Mouse (Mus musculus): ENCODE measurements around the gene Cfap97d1. TPM values are rescaled to one million over a fixed set of nuclear protein-coding genes. Genes with fewer than 3 reads are reported as not detected.

Gene Cfap97d1
- total and polyA plus RNA-seq, 3 experiments, result not detected

GRCm38 (mm10) chr11:102029966-102030365, 45.9 kb downstream of the Cfap97d1 start:
- H3K27ac ChIP-seq (ENCODE audit: control insufficient read depth, low read depth, low read length), result no peak overlapping the region
- peaks cover 0 to 14% of the 10 kb centered on the region in 2 experiments; a peak in 2 of 4 replicates for H3K36me3 ChIP-seq (ENCODE audit: control insufficient read depth in 1 of 2, insufficient read depth in 2 of 2, low read length in 2 of 2)
- TF ChIP-seq MEF2A (IDR thresholded peaks at IDR 0.05; ENCODE audit: extremely low read depth, insufficient replicate concordance, low read depth, low read length, poor library complexity, severe bottlenecking), result no peak
- H3K79me2 ChIP-seq (ENCODE audit: control insufficient read depth, insufficient read depth, low read length, poor library complexity), result no peaks in the 10 kb centered on the region
- H3K27me3 ChIP-seq (ENCODE audit: control insufficient read depth in 1 of 2, insufficient read depth in 2 of 2, low read length in 2 of 2), result 0 out of 4 replicates have a peak, but pooled peaks cover 0 to under 1% of the 10 kb centered on the region in 2 experiments
- no peaks in the 10 kb centered on the region for H3K9me3 ChIP-seq (replicated peaks; ENCODE audit: insufficient read depth, low read length)
- no peak for DNase-seq (ENCODE audit: low read depth, low spot score)
- H3K4me1 ChIP-seq (ENCODE audit: control insufficient read depth in 1 of 2, insufficient read depth in 2 of 2, low read length in 2 of 2), result peaks cover 2 to 22% of the 10 kb centered on the region in 2 experiments; a peak in 3 of 4 replicates
- H3K9ac ChIP-seq (ENCODE audit: control insufficient read depth, low read depth, low read length, poor library complexity, severe bottlenecking), result no peak overlapping the region
- H3K4me3 ChIP-seq (ENCODE audit: control insufficient read depth in 1 of 2, insufficient read depth in 1 of 2, low read depth in 2 of 2, low read length in 2 of 2), result no peak overlapping the region

- Histone ChIP-seq H3K4me1 (ENCODE audit: control insufficient read depth in 1 of 2, insufficient read depth in 2 of 2, low read length in 2 of 2) (peaks cover 2 to 19% of the 10 kb centered on the region in 2 experiments; a peak in 3 of 4 replicates), H3K27me3 (ENCODE audit: control insufficient read depth in 1 of 2, insufficient read depth in 2 of 2, low read length in 2 of 2) (peaks cover 2 to 6% of the 10 kb centered on the region in 2 experiments), H3K9ac (ENCODE audit: control insufficient read depth, low read depth, low read length, poor library complexity, severe bottlenecking) (no peak overlapping the region), H3K79me2 (ENCODE audit: control insufficient read depth, insufficient read depth, low read length, poor library complexity) (no peaks in the 10 kb centered on the region), H3K36me3 (ENCODE audit: control insufficient read depth in 1 of 2, insufficient read depth in 2 of 2, low read length in 2 of 2) (peaks cover 0 to 14% of the 10 kb centered on the region in 2 experiments; a peak in 2 of 4 replicates), H3K9me3 (replicated peaks; ENCODE audit: insufficient read depth, low read length) (no peaks in the 10 kb centered on the region), H3K27ac (ENCODE audit: control insufficient read depth, low read depth, low read length) (no peak overlapping the region), H3K4me3 (ENCODE audit: control insufficient read depth in 1 of 2, insufficient read depth in 1 of 2, low read depth in 2 of 2, low read length in 2 of 2) (no peak overlapping the region)
- no peak for TF ChIP-seq ZC3H11A (IDR thresholded peaks at IDR 0.05; ENCODE audit: low read depth, low read length)
- TF ChIP-seq CHD1 (IDR thresholded peaks at IDR 0.05; ENCODE audit: low read depth, low read length), result no peak
- no peak for DNase-seq (ENCODE audit: low read depth, low spot score)
Measured at GRCm38 (mm10) chr11:102031149-102031548, 47.1 kb downstream of the Cfap97d1 start.

GRCm38 (mm10) chr11:102033055-102033591, 49.0 kb downstream of the Cfap97d1 start:
- Histone ChIP-seq H3K27ac (ENCODE audit: control insufficient read depth, low read depth, low read length) (no peak overlapping the region), H3K27me3 (ENCODE audit: control insufficient read depth in 1 of 2, insufficient read depth in 2 of 2, low read length in 2 of 2) (peaks cover 2 to 7% of the 10 kb centered on the region in 2 experiments), H3K4me3 (ENCODE audit: control insufficient read depth in 1 of 2, insufficient read depth in 1 of 2, low read depth in 2 of 2, low read length in 2 of 2) (no peak overlapping the region), H3K4me1 (ENCODE audit: control insufficient read depth in 1 of 2, insufficient read depth in 2 of 2, low read length in 2 of 2) (peaks cover 2 to 17% of the 10 kb centered on the region in 2 experiments; a peak in 2 of 4 replicates), H3K79me2 (ENCODE audit: control insufficient read depth, insufficient read depth, low read length, poor library complexity) (no peaks in the 10 kb centered on the region), H3K36me3 (ENCODE audit: control insufficient read depth in 1 of 2, insufficient read depth in 2 of 2, low read length in 2 of 2) (peaks cover 0 to 10% of the 10 kb centered on the region in 2 experiments; a peak in 2 of 4 replicates), H3K9ac (ENCODE audit: control insufficient read depth, low read depth, low read length, poor library complexity, severe bottlenecking) (no peak overlapping the region), H3K9me3 (replicated peaks; ENCODE audit: insufficient read depth, low read length) (no peaks in the 10 kb centered on the region)
- no peak for TF ChIP-seq MYC (IDR thresholded peaks at IDR 0.05; ENCODE audit: low read depth, low read length)
- no peak for TF ChIP-seq TAL1 (IDR thresholded peaks at IDR 0.05; ENCODE audit: low read length)
- TF ChIP-seq NRF1 (IDR thresholded peaks at IDR 0.05; ENCODE audit: insufficient read depth, low read depth, low read length, poor library complexity, severe bottlenecking), result no peak
- no peak for TF ChIP-seq ZKSCAN1 (IDR thresholded peaks at IDR 0.05; ENCODE audit: low read depth, low read length)
- TF ChIP-seq MYB (IDR thresholded peaks at IDR 0.05; ENCODE audit: low read depth, low read length), result no peak
- TF ChIP-seq MAFK (IDR thresholded peaks at IDR 0.05; ENCODE audit: borderline replicate concordance, low read depth, low read length), result no peak
- no peak for TF ChIP-seq RAD21 (IDR thresholded peaks at IDR 0.05; ENCODE audit: low read depth, low read length)
- TF ChIP-seq ETS1 (IDR thresholded peaks at IDR 0.05; ENCODE audit: low read depth, low read length), result no peak
- no peak for TF ChIP-seq ZNF384 (IDR thresholded peaks at IDR 0.05; ENCODE audit: low read depth, low read length)
- no peak for TF ChIP-seq CTCF (IDR thresholded peaks at IDR 0.05 in 2 of 3, conservative IDR thresholded peaks at IDR 0.05 in 1 of 3; ENCODE audit: control insufficient read depth in 1 of 3, insufficient read depth in 1 of 3, low read depth in 2 of 3, low read length in 3 of 3, poor library complexity in 1 of 3, severe bottlenecking in 1 of 3)
- no peak for TF ChIP-seq MEF2A (IDR thresholded peaks at IDR 0.05; ENCODE audit: extremely low read depth, insufficient replicate concordance, low read depth, low read length, poor library complexity, severe bottlenecking)
- no peak for TF ChIP-seq UBTF (IDR thresholded peaks at IDR 0.05; ENCODE audit: borderline replicate concordance, insufficient read depth, low read depth, low read length)
- peak; percentile 46 for DNase-seq (ENCODE audit: low read depth, low spot score)
